Mouse (Mus musculus) spleen, embryonic (tissue): ENCODE data around the gene Chac1.

ENCODE experiments used
- CTCF ChIA-PET: fragments of 350-600 bp; sonication (Branson Sonifier 250); formaldehyde crosslinking; loops from one replicate; lab custom pipeline; 2022; lab: Charles Lee

Gene Chac1

GRCm38 (mm10) chr2:119327942-119328526, 23.0 kb upstream of the Chac1 start:
- CTCF ChIA-PET = no interaction called here

- CTCF ChIA-PET = no interaction called here
Observed at GRCm38 (mm10) chr2:119328546-119328945, 22.5 kb upstream of the Chac1 start.

GRCm38 (mm10) chr2:119329123-119329817, 21.8 kb upstream of the Chac1 start:
- CTCF ChIA-PET = no interaction called here

GRCm38 (mm10) chr2:119330795-119331194, 20.2 kb upstream of the Chac1 start:
- CTCF ChIA-PET = interaction anchor here (0.5 to 1.3 kb wide), 2 partner anchors 31 to 78 kb away, joined by 5 to 6 read pairs; no protein-coding TSS in a partner anchor

- CTCF ChIA-PET = no interaction called here
Observed at GRCm38 (mm10) chr2:119332177-119332661, 18.8 kb upstream of the Chac1 start.

- CTCF ChIA-PET = no interaction called here
Observed at GRCm38 (mm10) chr2:119334135-119334534, 16.9 kb upstream of the Chac1 start.

- CTCF ChIA-PET = no interaction called here
Observed at GRCm38 (mm10) chr2:119334964-119335525, 16.0 kb upstream of the Chac1 start.

- CTCF ChIA-PET = interaction anchor here (0.6 kb wide), 1 partner anchor 284 kb away, joined by 3 read pairs; no protein-coding TSS in a partner anchor
Observed at GRCm38 (mm10) chr2:119335535-119335934, 15.5 kb upstream of the Chac1 start.

GRCm38 (mm10) chr2:119336002-119336401, 15.0 kb upstream of the Chac1 start:
- CTCF ChIA-PET = interaction anchor here (0.6 kb wide), 1 partner anchor 284 kb away, joined by 3 read pairs; no protein-coding TSS in a partner anchor

GRCm38 (mm10) chr2:119336470-119336869, 14.6 kb upstream of the Chac1 start:
- CTCF ChIA-PET = no interaction called here

- CTCF ChIA-PET = interaction anchor here (0.7 to 1.2 kb wide), 4 partner anchors 10 to 48 kb away, joined by 3 to 4 read pairs (median 3); no protein-coding TSS in a partner anchor
Observed at GRCm38 (mm10) chr2:119337425-119338265, 13.4 kb upstream of the Chac1 start.

GRCm38 (mm10) chr2:119344537-119345138, 6.4 kb upstream of the Chac1 start:
- CTCF ChIA-PET = no interaction called here

- CTCF ChIA-PET = interaction anchor here (0.8 kb wide), 1 partner anchor 23 kb away, joined by 4 read pairs; no protein-coding TSS in a partner anchor
Observed at GRCm38 (mm10) chr2:119353707-119354106, 2.7 kb downstream of the Chac1 start.

- CTCF ChIA-PET = no interaction called here
Observed at GRCm38 (mm10) chr2:119355089-119355488, 4.1 kb downstream of the Chac1 start.

- CTCF ChIA-PET = no interaction called here
Observed at GRCm38 (mm10) chr2:119355651-119356050, 4.6 kb downstream of the Chac1 start.

- CTCF ChIA-PET = no interaction called here
Observed at GRCm38 (mm10) chr2:119356310-119356709, 5.3 kb downstream of the Chac1 start.

- CTCF ChIA-PET = interaction anchor here (0.7 kb wide), 1 partner anchor 68 kb away, joined by 3 read pairs; no protein-coding TSS in a partner anchor
Observed at GRCm38 (mm10) chr2:119356805-119357204, 5.8 kb downstream of the Chac1 start.

GRCm38 (mm10) chr2:119358249-119358648, 7.2 kb downstream of the Chac1 start:
- CTCF ChIA-PET = no interaction called here

GRCm38 (mm10) chr2:119359721-119360291, 8.8 kb downstream of the Chac1 start:
- CTCF ChIA-PET = no interaction called here

GRCm38 (mm10) chr2:119364969-119365368, 13.9 kb downstream of the Chac1 start:
- CTCF ChIA-PET = no interaction called here

- CTCF ChIA-PET = no interaction called here
Observed at GRCm38 (mm10) chr2:119367346-119367745, 16.3 kb downstream of the Chac1 start.
